Mouse (Mus musculus): ENCODE results near the gene Gm37419. TPM values are rescaled to one million over a fixed set of nuclear protein-coding genes. Genes with fewer than 3 reads are reported as not detected.

Gene Gm37419
- polyA plus RNA-seq (2015; fragmentation: Nextera tagmentation; extraction: Ambion mirVana), result not detected in 2 replicates

GRCm38 (mm10) chr16:23988466-23989208 lies at the start of gene Gm37419, which contains the start of gene Bcl6:
Gm37419 (plus strand) TSS chr16:23988482.
Bcl6 (minus strand) TSS chr16:23988852.
- H3K9me3 ChIP-seq (ENCODE audit: control insufficient read depth), result no peaks in the 10 kb centered on the region
- under 1% methylated on average over 64 of the region's 68 CpGs for WGBS
- peak within 1 kb of the TSS; percentile 85 for H3K4me2 ChIP-seq (replicated peaks; ENCODE audit: low read depth)
- H3K4me3 ChIP-seq (ENCODE audit: low read depth, low read length), result peak within 1 kb of the TSS; percentile 84
- H3K27me3 ChIP-seq (replicated peaks; ENCODE audit: control insufficient read depth, insufficient read depth, low read length), result no peaks in the 10 kb centered on the region
- peak; percentile 82 for ATAC-seq
- peak within 1 kb of the TSS; percentile 100 for H3K27ac ChIP-seq (ENCODE audit: low read depth, low read length)
- TF ChIP-seq CTCF (IDR thresholded peaks at IDR 0.05; ENCODE audit: low read depth), result 0 out of 2 replicates have a peak, but pooled peaks have one; percentile 15
- no peaks in the 10 kb centered on the region for H3K36me3 ChIP-seq (ENCODE audit: control insufficient read depth, insufficient read depth)
- H3K9ac ChIP-seq (ENCODE audit: low read depth, low read length), result peak within 1 kb of the TSS; percentile 98
- H3K4me1 ChIP-seq (replicated peaks; ENCODE audit: control insufficient read depth, insufficient read depth, low read length), result peaks cover 10% of the 10 kb centered on the region

- no peaks in the 10 kb centered on the region for H3K27me3 ChIP-seq (replicated peaks; ENCODE audit: control insufficient read depth, insufficient read depth, low read length)
- no peaks in the 10 kb centered on the region for H3K4me1 ChIP-seq (replicated peaks; ENCODE audit: control insufficient read depth, insufficient read depth, low read length)
- H3K4me2 ChIP-seq (replicated peaks; ENCODE audit: low read depth), result no peak overlapping the region
- ATAC-seq, result no peak
- H3K27ac ChIP-seq (ENCODE audit: low read depth, low read length), result no peak overlapping the region
- TF ChIP-seq CTCF (IDR thresholded peaks at IDR 0.05; ENCODE audit: low read depth), result no peak
- no peak overlapping the region for H3K4me3 ChIP-seq (ENCODE audit: low read depth, low read length)
- H3K9me3 ChIP-seq (ENCODE audit: control insufficient read depth), result no peaks in the 10 kb centered on the region
- H3K9ac ChIP-seq (ENCODE audit: low read depth, low read length), result no peak overlapping the region
- no peaks in the 10 kb centered on the region for H3K36me3 ChIP-seq (ENCODE audit: control insufficient read depth, insufficient read depth)
- WGBS, result 34% methylated on average over 3 of the region's 3 CpGs
Observed at GRCm38 (mm10) chr16:23944801-23945200, 43.5 kb upstream of the Gm37419 start.

- H3K9ac ChIP-seq (ENCODE audit: low read depth, low read length), result no peak overlapping the region
- H3K36me3 ChIP-seq (ENCODE audit: control insufficient read depth, insufficient read depth), result no peaks in the 10 kb centered on the region
- WGBS, result 90% methylated on average over 6 of the region's 6 CpGs
- no peaks in the 10 kb centered on the region for H3K9me3 ChIP-seq (ENCODE audit: control insufficient read depth)
- no peak overlapping the region for H3K4me2 ChIP-seq (replicated peaks; ENCODE audit: low read depth)
- TF ChIP-seq CTCF (IDR thresholded peaks at IDR 0.05; ENCODE audit: low read depth), result no peak
- no peaks in the 10 kb centered on the region for H3K4me1 ChIP-seq (replicated peaks; ENCODE audit: control insufficient read depth, insufficient read depth, low read length)
- ATAC-seq, result no peak
- H3K4me3 ChIP-seq (ENCODE audit: low read depth, low read length), result no peak overlapping the region
- no peak overlapping the region for H3K27ac ChIP-seq (ENCODE audit: low read depth, low read length)
- H3K27me3 ChIP-seq (replicated peaks; ENCODE audit: control insufficient read depth, insufficient read depth, low read length), result no peaks in the 10 kb centered on the region
Observed at GRCm38 (mm10) chr16:23947654-23948053, 40.6 kb upstream of the Gm37419 start.

GRCm38 (mm10) chr16:23952101-23952727 lies 36.1 kb upstream of the Gm37419 start:
- Histone ChIP-seq H3K9ac (ENCODE audit: low read depth, low read length) (no peak overlapping the region), H3K4me2 (replicated peaks; ENCODE audit: low read depth) (no peak overlapping the region), H3K4me3 (ENCODE audit: low read depth, low read length) (no peak overlapping the region), H3K36me3 (ENCODE audit: control insufficient read depth, insufficient read depth) (no peaks in the 10 kb centered on the region), H3K4me1 (replicated peaks; ENCODE audit: control insufficient read depth, insufficient read depth, low read length) (no peaks in the 10 kb centered on the region), H3K9me3 (ENCODE audit: control insufficient read depth) (no peaks in the 10 kb centered on the region), H3K27me3 (replicated peaks; ENCODE audit: control insufficient read depth, insufficient read depth, low read length) (no peaks in the 10 kb centered on the region), H3K27ac (ENCODE audit: low read depth, low read length) (no peak overlapping the region)
- 69% methylated on average over 4 of the region's 4 CpGs for WGBS
- ATAC-seq, result no peak
- no peak for TF ChIP-seq CTCF (IDR thresholded peaks at IDR 0.05; ENCODE audit: low read depth)

GRCm38 (mm10) chr16:23953189-23953958 lies 34.9 kb upstream of the Gm37419 start:
- Histone ChIP-seq H3K4me1 (replicated peaks; ENCODE audit: control insufficient read depth, insufficient read depth, low read length) (no peaks in the 10 kb centered on the region), H3K9ac (ENCODE audit: low read depth, low read length) (no peak overlapping the region), H3K27ac (ENCODE audit: low read depth, low read length) (no peak overlapping the region), H3K27me3 (replicated peaks; ENCODE audit: control insufficient read depth, insufficient read depth, low read length) (no peaks in the 10 kb centered on the region), H3K9me3 (ENCODE audit: control insufficient read depth) (no peaks in the 10 kb centered on the region), H3K4me3 (ENCODE audit: low read depth, low read length) (no peak overlapping the region), H3K4me2 (replicated peaks; ENCODE audit: low read depth) (no peak overlapping the region), H3K36me3 (ENCODE audit: control insufficient read depth, insufficient read depth) (no peaks in the 10 kb centered on the region)
- WGBS, result 51% methylated on average over 11 of the region's 11 CpGs
- peak; percentile 85 for TF ChIP-seq CTCF (IDR thresholded peaks at IDR 0.05; ENCODE audit: low read depth)
- no peak for ATAC-seq

GRCm38 (mm10) chr16:23953959-23954260 lies 34.4 kb upstream of the Gm37419 start:
- Histone ChIP-seq H3K27ac (ENCODE audit: low read depth, low read length) (no peak overlapping the region), H3K9ac (ENCODE audit: low read depth, low read length) (no peak overlapping the region), H3K36me3 (ENCODE audit: control insufficient read depth, insufficient read depth) (no peaks in the 10 kb centered on the region), H3K9me3 (ENCODE audit: control insufficient read depth) (no peaks in the 10 kb centered on the region), H3K4me1 (replicated peaks; ENCODE audit: control insufficient read depth, insufficient read depth, low read length) (no peaks in the 10 kb centered on the region), H3K4me2 (replicated peaks; ENCODE audit: low read depth) (no peak overlapping the region), H3K4me3 (ENCODE audit: low read depth, low read length) (no peak overlapping the region), H3K27me3 (replicated peaks; ENCODE audit: control insufficient read depth, insufficient read depth, low read length) (no peaks in the 10 kb centered on the region)
- TF ChIP-seq CTCF (IDR thresholded peaks at IDR 0.05; ENCODE audit: low read depth), result no peak
- no peak for ATAC-seq
- 11% methylated on average over 1 of the region's 1 CpGs for WGBS

All from intestine, postnatal 0 days (tissue).